Comparison of ENCODE assay signal across 20 mouse cellular contexts in the genomic region with DNA sequence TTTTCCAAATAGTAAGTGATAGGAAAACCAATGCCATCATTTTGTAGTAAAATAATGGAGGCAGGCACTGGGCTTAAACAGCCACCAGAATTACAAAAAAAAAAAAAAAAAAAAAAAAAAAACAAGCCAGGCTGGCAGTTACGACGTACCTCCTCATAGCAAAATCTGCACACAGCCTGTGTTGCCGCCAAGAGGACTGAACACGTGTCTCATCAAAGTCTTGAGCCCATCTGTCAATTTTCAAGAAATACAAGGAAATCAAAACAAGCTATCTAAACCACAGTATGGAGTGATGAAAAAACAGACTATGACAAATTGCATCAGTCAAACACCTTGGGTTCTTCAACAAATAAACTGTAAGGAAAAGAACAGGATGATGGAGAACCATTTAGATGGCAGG.
DNase-seq lines count a peak whose midpoint lies in the region; ATAC-seq lines count a peak whose summit lies in the region.
"Had no signal": no experiment of that assay in that cellular context is flagged by ENCODE, and none has a peak within 500 bp of the region (broad histone marks: within the 10 kb centered on the region; RNA-seq: fewer than 3 reads in every experiment).

No protein-coding gene starts in this region.

- WGBS in forebrain, embryonic 15.5 days: 72% methylated on average over 4 of the region's 4 CpGs
- WGBS in forebrain, embryonic 10.5 days: 86% methylated on average over 4 of the region's 4 CpGs

- ATAC-seq in forebrain, embryonic 15.5 days (replicated peaks): peak; percentile 74
- ATAC-seq: CD4-positive, CD25-positive, alpha-beta regulatory T cell, adult 4 months had no signal

- H3K27ac ChIP-seq in forebrain, embryonic 15.5 days (replicated peaks): no peak overlapping the region
- H3K27ac ChIP-seq in forebrain, embryonic 10.5 days: no peak overlapping the region
- H3K27ac ChIP-seq: embryonic facial prominence, embryonic 10.5 days; heart, adult 2 months; heart, embryonic 15.5 days had no signal

- H3K36me3 ChIP-seq in forebrain, embryonic 15.5 days: no peaks in the 10 kb centered on the region
- no peaks in the 10 kb centered on the region for H3K36me3 ChIP-seq in forebrain, embryonic 10.5 days (replicated peaks)
- H3K36me3 ChIP-seq: embryonic facial prominence, embryonic 10.5 days; G1E; heart, embryonic 15.5 days had no signal

- no peak overlapping the region for H3K4me2 ChIP-seq in forebrain, embryonic 15.5 days (replicated peaks)
- H3K4me2 ChIP-seq: heart, embryonic 11.5 days; heart, embryonic 15.5 days had no signal

- peaks cover 9% of the 10 kb centered on the region for H3K4me1 ChIP-seq in forebrain, embryonic 15.5 days
- H3K4me1 ChIP-seq in forebrain, embryonic 10.5 days: peaks cover 3% of the 10 kb centered on the region; the same call in 1 of the 2 replicates
- H3K4me1 ChIP-seq: heart, embryonic 15.5 days had no signal

- H3K9me3 ChIP-seq in forebrain, embryonic 15.5 days: no peaks in the 10 kb centered on the region
- H3K9me3 ChIP-seq in forebrain, embryonic 10.5 days: no peaks in the 10 kb centered on the region
- H3K9me3 ChIP-seq: embryonic facial prominence, embryonic 10.5 days; heart, embryonic 15.5 days had no signal

- H3K9ac ChIP-seq in forebrain, embryonic 15.5 days (replicated peaks): no peak overlapping the region
- H3K9ac ChIP-seq: heart, embryonic 15.5 days had no signal

- peak; percentile 65 to 71 for DNase-seq in cerebellum, postnatal 10 days
- no peak for DNase-seq in cerebellum, adult 8-10 months
- DNase-seq in forebrain, embryonic 10.5 days (ENCODE audit: extremely low spot score, low spot score): no peak
- DNase-seq in layer of hippocampus, adult 9-11 months: peak; percentile 8
- no peak for DNase-seq in layer of hippocampus, postnatal 10 days (ENCODE audit: low spot score in 2 of 2)
- peak; percentile 61 for DNase-seq in brain, embryonic 18.5 days (ENCODE audit: low read depth, low spot score)
- DNase-seq in lung, postnatal 10 days: no peak
- DNase-seq: adrenal gland, adult 8-10 months; B cell, adult 2 months; cerebellum, adult 2 months; cerebellum, postnatal 36 days; gastrocnemius, postnatal 14 days; heart, adult 2 months; kidney, adult 11 months had no signal

- no peaks in the 10 kb centered on the region for H3K27me3 ChIP-seq in forebrain, embryonic 15.5 days
- H3K27me3 ChIP-seq in forebrain, embryonic 10.5 days (ENCODE audit: poor library complexity, severe bottlenecking): no peaks in the 10 kb centered on the region
- H3K27me3 ChIP-seq: heart, embryonic 15.5 days had no signal

- H3K4me3 ChIP-seq in forebrain, embryonic 15.5 days: no peak overlapping the region
- H3K4me3 ChIP-seq in forebrain, embryonic 10.5 days: no peak overlapping the region
- H3K4me3 ChIP-seq: embryonic facial prominence, embryonic 10.5 days; heart, adult 2 months; heart, embryonic 15.5 days had no signal

Comparison
In these comparisons a context has a peak if more than half of its experiments do, and no peak if none do; other contexts are left out.
1. DNase-seq: peak in cerebellum, postnatal 10 days (2 of 2), layer of hippocampus, adult 9-11 months (single experiment) and brain, embryonic 18.5 days (single experiment); none in cerebellum, adult 8-10 months (single experiment), forebrain, embryonic 10.5 days (single experiment), layer of hippocampus, postnatal 10 days (0 of 2) and lung, postnatal 10 days (single experiment).